Mouse (Mus musculus): Measurements from ENCODE around the gene Cyp26c1. TPM values are rescaled to one million over a fixed set of nuclear protein-coding genes. Genes with fewer than 3 reads are reported as not detected.

The Cyp26c1 gene
- not detected in 2 replicates for polyA plus RNA-seq (2011; ENCODE audit: insufficient read length, low read depth, missing spikeins)

GRCm38 (mm10) chr19:37685281-37685680 lies at the start of gene Cyp26c1:
Gene Cyp26c1, plus strand, starts transcription at chr19:37685581.
- peaks cover 11% of the 10 kb centered on the region for H3K4me1 ChIP-seq (ENCODE audit: control insufficient read depth, insufficient read depth, low read length)
- no peak within 1 kb of the TSS for H3K4me3 ChIP-seq (ENCODE audit: insufficient read depth, low read length)
- TF ChIP-seq CTCF (IDR thresholded peaks at IDR 0.05; ENCODE audit: borderline replicate concordance, insufficient read depth, low read length), result no peak
- no peak for TF ChIP-seq POLR2A (IDR thresholded peaks at IDR 0.05; ENCODE audit: low read depth, low read length)
- no peak within 1 kb of the TSS for H3K27ac ChIP-seq (ENCODE audit: insufficient read depth, low read length)

DNA sequence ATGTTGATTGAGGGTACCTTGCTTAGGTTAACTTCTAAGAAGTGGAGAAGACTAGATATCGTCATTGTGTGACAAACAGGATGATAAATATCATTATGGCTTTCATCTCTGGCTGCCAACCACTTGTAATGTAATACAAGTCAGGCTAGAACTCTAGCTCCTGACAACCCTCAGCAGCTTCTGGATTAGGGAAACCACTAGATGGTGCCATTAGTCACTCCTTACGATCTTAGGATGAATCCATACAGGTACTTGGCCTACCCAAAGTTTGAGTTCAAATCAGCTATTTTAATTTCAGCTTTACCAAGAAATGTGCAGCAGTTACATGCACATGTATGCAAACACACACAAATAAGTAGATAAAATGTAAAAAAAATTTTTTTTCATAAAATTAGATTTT lies 37.4 kb upstream of the Cyp26c1 start:
- Histone ChIP-seq H3K4me3 (ENCODE audit: insufficient read depth, low read length) (no peak overlapping the region), H3K27ac (ENCODE audit: insufficient read depth, low read length) (no peak overlapping the region), H3K4me1 (ENCODE audit: control insufficient read depth, insufficient read depth, low read length) (no peaks in the 10 kb centered on the region)
- no peak for TF ChIP-seq POLR2A (IDR thresholded peaks at IDR 0.05; ENCODE audit: low read depth, low read length)
- no peak for TF ChIP-seq CTCF (IDR thresholded peaks at IDR 0.05; ENCODE audit: borderline replicate concordance, insufficient read depth, low read length)

- H3K4me3 ChIP-seq (ENCODE audit: insufficient read depth, low read length), result no peak overlapping the region
- no peak overlapping the region for H3K27ac ChIP-seq (ENCODE audit: insufficient read depth, low read length)
- H3K4me1 ChIP-seq (ENCODE audit: control insufficient read depth, insufficient read depth, low read length), result no peaks in the 10 kb centered on the region
- TF ChIP-seq CTCF (IDR thresholded peaks at IDR 0.05; ENCODE audit: borderline replicate concordance, insufficient read depth, low read length), result no peak
- no peak for TF ChIP-seq POLR2A (IDR thresholded peaks at IDR 0.05; ENCODE audit: low read depth, low read length)
Measured at GRCm38 (mm10) chr19:37650526-37650925, 34.9 kb upstream of the Cyp26c1 start.

DNA sequence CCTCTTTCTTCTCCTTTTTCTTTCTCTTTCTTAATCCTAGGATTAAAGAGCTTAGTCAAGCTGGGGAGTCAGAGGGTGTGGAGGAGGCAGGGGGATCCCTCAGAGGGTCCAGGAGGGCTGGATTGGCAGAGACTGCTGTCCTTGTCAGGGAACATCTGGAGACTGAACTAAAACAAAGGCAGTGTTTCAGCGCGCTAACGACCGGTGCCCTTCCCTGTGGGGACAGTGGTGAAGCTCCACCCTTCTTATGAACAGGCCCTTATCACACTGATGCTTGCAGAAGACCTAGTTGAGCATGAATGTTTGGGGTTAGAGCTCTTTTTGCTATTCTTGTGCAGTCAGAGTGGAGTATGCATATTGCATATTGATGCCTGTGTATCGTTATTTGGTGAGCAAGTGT lies 31.4 kb upstream of the Cyp26c1 start:
- TF ChIP-seq CTCF (IDR thresholded peaks at IDR 0.05; ENCODE audit: borderline replicate concordance, insufficient read depth, low read length) (no peak), POLR2A (IDR thresholded peaks at IDR 0.05; ENCODE audit: low read depth, low read length) (no peak)

GRCm38 (mm10) chr19:37656441-37656840 lies 28.9 kb upstream of the Cyp26c1 start:
- H3K4me3 ChIP-seq (ENCODE audit: insufficient read depth, low read length), result no peak overlapping the region
- no peak overlapping the region for H3K27ac ChIP-seq (ENCODE audit: insufficient read depth, low read length)
- H3K4me1 ChIP-seq (ENCODE audit: control insufficient read depth, insufficient read depth, low read length), result no peaks in the 10 kb centered on the region
- TF ChIP-seq POLR2A (IDR thresholded peaks at IDR 0.05; ENCODE audit: low read depth, low read length) (no peak), CTCF (IDR thresholded peaks at IDR 0.05; ENCODE audit: borderline replicate concordance, insufficient read depth, low read length) (no peak)

More for the DNA sequence above, 31.4 kb upstream of the Cyp26c1 start:
- H3K4me3 ChIP-seq (ENCODE audit: insufficient read depth, low read length), result no peak overlapping the region
- no peaks in the 10 kb centered on the region for H3K4me1 ChIP-seq (ENCODE audit: control insufficient read depth, insufficient read depth, low read length)
- no peak overlapping the region for H3K27ac ChIP-seq (ENCODE audit: insufficient read depth, low read length)

DNA sequence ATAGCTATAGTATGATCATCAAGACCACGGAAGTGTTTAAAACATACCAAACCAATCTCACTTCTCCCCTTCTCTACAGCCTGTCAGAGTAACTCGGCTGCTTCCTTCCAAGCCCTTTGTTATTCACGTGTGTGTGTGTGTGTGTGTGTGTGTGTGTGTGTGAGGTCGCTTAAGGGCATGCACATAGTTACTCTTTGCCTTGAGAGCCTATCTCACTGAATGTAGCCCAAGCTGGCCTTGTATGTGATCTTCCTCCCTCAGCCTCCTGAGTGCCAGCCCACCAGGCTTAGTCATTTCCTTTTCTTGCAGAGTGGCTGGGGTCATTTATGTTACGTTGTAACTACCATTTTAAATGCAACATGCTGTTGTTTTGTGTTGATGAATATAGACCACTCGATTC lies 20.1 kb upstream of the Cyp26c1 start:
- no peak overlapping the region for H3K4me3 ChIP-seq (ENCODE audit: insufficient read depth, low read length)
- TF ChIP-seq POLR2A (IDR thresholded peaks at IDR 0.05; ENCODE audit: low read depth, low read length), result no peak
- no peak for TF ChIP-seq CTCF (IDR thresholded peaks at IDR 0.05; ENCODE audit: borderline replicate concordance, insufficient read depth, low read length)
- H3K4me1 ChIP-seq (ENCODE audit: control insufficient read depth, insufficient read depth, low read length), result no peaks in the 10 kb centered on the region; the same call in 1 of the 2 replicates
- H3K27ac ChIP-seq (ENCODE audit: insufficient read depth, low read length), result no peak overlapping the region

DNA sequence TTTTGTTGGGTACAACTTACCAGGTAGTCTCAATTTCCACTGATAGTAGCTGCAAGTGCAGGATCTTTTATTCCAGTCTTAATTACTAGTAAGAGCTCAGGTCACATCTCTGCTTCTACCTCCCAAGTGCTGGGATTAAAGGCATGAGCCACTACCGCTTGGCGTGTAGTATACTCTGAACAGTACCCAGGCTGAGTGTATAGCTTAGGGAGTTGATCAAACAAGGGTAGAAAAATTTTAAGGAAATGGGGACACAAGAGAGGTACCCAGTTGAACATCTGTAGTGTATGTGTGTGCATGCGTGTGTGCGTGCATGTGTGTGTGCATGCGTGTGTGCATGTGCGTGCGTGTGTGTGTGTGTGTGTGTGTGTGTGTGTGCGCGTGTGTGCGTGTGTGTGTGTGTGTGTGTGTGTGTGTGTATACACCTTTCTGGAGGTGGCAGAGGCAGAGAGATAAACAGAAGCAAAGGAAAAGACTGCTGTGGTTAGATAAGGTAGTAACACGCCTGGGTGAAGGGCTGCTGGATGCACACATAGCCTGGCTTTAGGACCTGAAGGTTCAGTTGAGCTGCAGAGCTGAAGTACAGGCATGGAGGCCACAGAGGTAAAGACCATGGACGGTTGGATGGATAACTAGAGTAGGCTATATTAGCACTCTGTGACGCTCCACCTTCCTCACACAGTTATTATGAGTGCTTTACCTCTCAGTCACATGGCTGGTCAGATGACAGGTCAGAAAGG lies 17.4 kb upstream of the Cyp26c1 start:
- H3K4me3 ChIP-seq (ENCODE audit: insufficient read depth, low read length), result no peak overlapping the region
- H3K4me1 ChIP-seq (ENCODE audit: control insufficient read depth, insufficient read depth, low read length), result peaks cover 5% of the 10 kb centered on the region
- TF ChIP-seq CTCF (IDR thresholded peaks at IDR 0.05; ENCODE audit: borderline replicate concordance, insufficient read depth, low read length) (no peak), POLR2A (IDR thresholded peaks at IDR 0.05; ENCODE audit: low read depth, low read length) (no peak)
- H3K27ac ChIP-seq (ENCODE audit: insufficient read depth, low read length), result no peak overlapping the region

GRCm38 (mm10) chr19:37668657-37669056 lies 16.7 kb upstream of the Cyp26c1 start:
- TF ChIP-seq POLR2A (IDR thresholded peaks at IDR 0.05; ENCODE audit: low read depth, low read length), result no peak
- no peak for TF ChIP-seq CTCF (IDR thresholded peaks at IDR 0.05; ENCODE audit: borderline replicate concordance, insufficient read depth, low read length)
- Histone ChIP-seq H3K4me3 (ENCODE audit: insufficient read depth, low read length) (no peak overlapping the region), H3K27ac (ENCODE audit: insufficient read depth, low read length) (no peak overlapping the region), H3K4me1 (ENCODE audit: control insufficient read depth, insufficient read depth, low read length) (peaks cover 5% of the 10 kb centered on the region)

- TF ChIP-seq CTCF (IDR thresholded peaks at IDR 0.05; ENCODE audit: borderline replicate concordance, insufficient read depth, low read length) (no peak), POLR2A (IDR thresholded peaks at IDR 0.05; ENCODE audit: low read depth, low read length) (no peak)
- peaks cover 5% of the 10 kb centered on the region for H3K4me1 ChIP-seq (ENCODE audit: control insufficient read depth, insufficient read depth, low read length)
Measured at GRCm38 (mm10) chr19:37669486-37669885, 15.9 kb upstream of the Cyp26c1 start.

GRCm38 (mm10) chr19:37673393-37673792 lies 12.0 kb upstream of the Cyp26c1 start:
- TF ChIP-seq POLR2A (IDR thresholded peaks at IDR 0.05; ENCODE audit: low read depth, low read length) (no peak), CTCF (IDR thresholded peaks at IDR 0.05; ENCODE audit: borderline replicate concordance, insufficient read depth, low read length) (no peak)
- H3K4me3 ChIP-seq (ENCODE audit: insufficient read depth, low read length), result no peak overlapping the region
- H3K27ac ChIP-seq (ENCODE audit: insufficient read depth, low read length), result peak overlapping the region; percentile 69
- peaks cover 15% of the 10 kb centered on the region; the same call in 1 of the 2 replicates for H3K4me1 ChIP-seq (ENCODE audit: control insufficient read depth, insufficient read depth, low read length)

More at GRCm38 (mm10) chr19:37669486-37669885, 15.9 kb upstream of the Cyp26c1 start:
- H3K27ac ChIP-seq (ENCODE audit: insufficient read depth, low read length), result no peak overlapping the region
- H3K4me3 ChIP-seq (ENCODE audit: insufficient read depth, low read length), result no peak overlapping the region
